Mouse (Mus musculus): ENCODE results near the gene Xrcc5. TPM values are rescaled to one million over a fixed set of nuclear protein-coding genes. Genes with fewer than 3 reads are reported as not detected.

Xrcc5 gene
- polyA plus RNA-seq, 1 experiment from 2014 or later, result 45.2 TPM

GRCm38 (mm10) chr1:72293869-72294663 lies 13.2 kb upstream of the Xrcc5 start:
- whole genome bisulfite sequencing, result 70% methylated on average over 4 of the region's 4 CpGs
- no peak overlapping the region for H3K27ac ChIP-seq
- H3K36me3 ChIP-seq, result no peaks in the 10 kb centered on the region
- no peaks in the 10 kb centered on the region for H3K27me3 ChIP-seq (replicated peaks)
- no peak overlapping the region for H3K4me2 ChIP-seq (replicated peaks)
- H3K9me3 ChIP-seq, result no peaks in the 10 kb centered on the region
- no peak overlapping the region for H3K4me3 ChIP-seq
- no peaks in the 10 kb centered on the region for H3K4me1 ChIP-seq
- no peak overlapping the region for H3K9ac ChIP-seq
- ATAC-seq (ENCODE audit: low FRiP score, low read depth), result no peak

- ATAC-seq (ENCODE audit: low FRiP score, low read depth), result no peak
- H3K4me2 ChIP-seq (replicated peaks), result no peak overlapping the region
- 92% methylated on average over 8 of the region's 8 CpGs for WGBS
- no peak overlapping the region for H3K4me3 ChIP-seq
- no peaks in the 10 kb centered on the region for H3K4me1 ChIP-seq
- H3K27me3 ChIP-seq (replicated peaks), result no peaks in the 10 kb centered on the region
- peaks cover 3% of the 10 kb centered on the region for H3K36me3 ChIP-seq
- H3K9ac ChIP-seq, result no peak overlapping the region
- no peaks in the 10 kb centered on the region for H3K9me3 ChIP-seq
- no peak overlapping the region for H3K27ac ChIP-seq
Observed at GRCm38 (mm10) chr1:72295746-72296145, 11.5 kb upstream of the Xrcc5 start.

GRCm38 (mm10) chr1:72301845-72302244 lies 5.4 kb upstream of the Xrcc5 start:
- H3K36me3 ChIP-seq, result peaks cover 7% of the 10 kb centered on the region
- no peaks in the 10 kb centered on the region for H3K9me3 ChIP-seq
- no peaks in the 10 kb centered on the region for H3K4me1 ChIP-seq
- H3K27ac ChIP-seq, result no peak overlapping the region
- no peak overlapping the region for H3K9ac ChIP-seq
- no peak overlapping the region for H3K4me3 ChIP-seq
- no peaks in the 10 kb centered on the region for H3K27me3 ChIP-seq (replicated peaks)
- ATAC-seq (ENCODE audit: low FRiP score, low read depth), result no peak
- WGBS, result 93% methylated on average over 1 of the region's 1 CpGs
- H3K4me2 ChIP-seq (replicated peaks), result no peak overlapping the region

- Histone ChIP-seq H3K9me3 (no peaks in the 10 kb centered on the region), H3K27me3 (replicated peaks) (no peaks in the 10 kb centered on the region), H3K4me1 (peaks cover 12% of the 10 kb centered on the region; the same call in 1 of the 2 replicates), H3K9ac (no peak overlapping the region), H3K36me3 (no peaks in the 10 kb centered on the region), H3K4me3 (no peak overlapping the region), H3K4me2 (replicated peaks) (peak overlapping the region; percentile 60; the same call in 1 of the 2 replicates), H3K27ac (no peak overlapping the region)
- no peak for ATAC-seq (ENCODE audit: low FRiP score, low read depth)
- 46% methylated on average over 3 of the region's 3 CpGs for WGBS
Observed at GRCm38 (mm10) chr1:72306241-72306640, 980 bp upstream of the Xrcc5 start.

GRCm38 (mm10) chr1:72306679-72307181 lies 491 bp upstream of the Xrcc5 start:
- H3K4me3 ChIP-seq, result peak overlapping the region; percentile 54; the same call in 1 of the 2 replicates

GRCm38 (mm10) chr1:72308919-72309318 lies 1.7 kb downstream of the Xrcc5 start:
- Histone ChIP-seq H3K4me1 (peaks cover 12% of the 10 kb centered on the region; the same call in 1 of the 2 replicates), H3K9ac (no peak overlapping the region), H3K4me2 (replicated peaks) (0 out of 2 replicates have a peak overlapping the region, but pooled peaks have one; percentile 60), H3K36me3 (peaks cover 3% of the 10 kb centered on the region; the same call in 1 of the 2 replicates), H3K9me3 (no peaks in the 10 kb centered on the region), H3K4me3 (no peak overlapping the region), H3K27ac (no peak overlapping the region), H3K27me3 (replicated peaks) (no peaks in the 10 kb centered on the region)
- WGBS, result 71% methylated on average over 4 of the region's 4 CpGs
- no peak for ATAC-seq (ENCODE audit: low FRiP score, low read depth)

More at GRCm38 (mm10) chr1:72306679-72307181, 491 bp upstream of the Xrcc5 start:
- H3K4me1 ChIP-seq, result peaks cover 12% of the 10 kb centered on the region; the same call in 1 of the 2 replicates
- H3K4me2 ChIP-seq (replicated peaks), result peak overlapping the region; percentile 60
- peak overlapping the region; percentile 23; the same call in 1 of the 2 replicates for H3K27ac ChIP-seq
- 0 out of 2 replicates have a peak overlapping the region, but pooled peaks have one; percentile 21 for H3K9ac ChIP-seq
- no peaks in the 10 kb centered on the region for H3K36me3 ChIP-seq
- ATAC-seq (ENCODE audit: low FRiP score, low read depth), result peak; percentile 80
- WGBS, result 2% methylated on average over 11 of the region's 11 CpGs
- H3K9me3 ChIP-seq, result no peaks in the 10 kb centered on the region
- no peaks in the 10 kb centered on the region for H3K27me3 ChIP-seq (replicated peaks)

- Histone ChIP-seq H3K27ac (no peak overlapping the region), H3K9ac (no peak overlapping the region), H3K4me2 (replicated peaks) (0 out of 2 replicates have a peak overlapping the region, but pooled peaks have one; percentile 1), H3K4me3 (no peak overlapping the region), H3K9me3 (no peaks in the 10 kb centered on the region), H3K36me3 (peaks cover 3% of the 10 kb centered on the region; the same call in 1 of the 2 replicates), H3K4me1 (peaks cover 12% of the 10 kb centered on the region; the same call in 1 of the 2 replicates), H3K27me3 (replicated peaks) (no peaks in the 10 kb centered on the region)
- WGBS, result 58% methylated on average over 6 of the region's 6 CpGs
- ATAC-seq (ENCODE audit: low FRiP score, low read depth), result no peak
Observed at GRCm38 (mm10) chr1:72309744-72310424, 2.7 kb downstream of the Xrcc5 start.

GRCm38 (mm10) chr1:72312701-72313398 lies 5.6 kb downstream of the Xrcc5 start:
- no peak for ATAC-seq (ENCODE audit: low FRiP score, low read depth)
- H3K4me3 ChIP-seq, result no peak overlapping the region
- peaks cover 12% of the 10 kb centered on the region; the same call in 1 of the 2 replicates for H3K4me1 ChIP-seq
- H3K9me3 ChIP-seq, result no peaks in the 10 kb centered on the region
- H3K9ac ChIP-seq, result no peak overlapping the region
- peaks cover 19% of the 10 kb centered on the region; the same call in 1 of the 2 replicates for H3K36me3 ChIP-seq
- H3K4me2 ChIP-seq (replicated peaks), result no peak overlapping the region
- no peaks in the 10 kb centered on the region for H3K27me3 ChIP-seq (replicated peaks)
- 83% methylated on average over 9 of the region's 9 CpGs for WGBS
- no peak overlapping the region for H3K27ac ChIP-seq

- Histone ChIP-seq H3K9ac (no peak overlapping the region), H3K4me2 (replicated peaks) (no peak overlapping the region), H3K9me3 (no peaks in the 10 kb centered on the region), H3K27ac (no peak overlapping the region), H3K4me1 (peaks cover 12% of the 10 kb centered on the region; the same call in 1 of the 2 replicates), H3K4me3 (no peak overlapping the region), H3K27me3 (replicated peaks) (no peaks in the 10 kb centered on the region), H3K36me3 (peaks cover 25% of the 10 kb centered on the region)
- peak; percentile 29 for ATAC-seq (ENCODE audit: low FRiP score, low read depth)
- WGBS, result 82% methylated on average over 5 of the region's 5 CpGs
Observed at GRCm38 (mm10) chr1:72313399-72314039, 6.3 kb downstream of the Xrcc5 start.

GRCm38 (mm10) chr1:72315447-72315846 lies 8.2 kb downstream of the Xrcc5 start:
- Histone ChIP-seq H3K4me1 (no peaks in the 10 kb centered on the region), H3K9me3 (no peaks in the 10 kb centered on the region), H3K27ac (no peak overlapping the region), H3K27me3 (replicated peaks) (no peaks in the 10 kb centered on the region), H3K4me3 (no peak overlapping the region), H3K4me2 (replicated peaks) (no peak overlapping the region), H3K36me3 (peaks cover 39% of the 10 kb centered on the region), H3K9ac (no peak overlapping the region)
- ATAC-seq (ENCODE audit: low FRiP score, low read depth), result no peak
- 80% methylated on average over 4 of the region's 4 CpGs for WGBS

GRCm38 (mm10) chr1:72316409-72316808 lies 9.2 kb downstream of the Xrcc5 start:
- 79% methylated on average over 8 of the region's 8 CpGs for WGBS
- H3K36me3 ChIP-seq, result peaks cover 49% of the 10 kb centered on the region

More at GRCm38 (mm10) chr1:72316409-72316808, 9.2 kb downstream of the Xrcc5 start:
- Histone ChIP-seq H3K4me3 (no peak overlapping the region), H3K9me3 (no peaks in the 10 kb centered on the region), H3K4me1 (no peaks in the 10 kb centered on the region), H3K27ac (no peak overlapping the region), H3K4me2 (replicated peaks) (no peak overlapping the region), H3K27me3 (replicated peaks) (no peaks in the 10 kb centered on the region), H3K9ac (no peak overlapping the region)
- no peak for ATAC-seq (ENCODE audit: low FRiP score, low read depth)
